Mouse (Mus musculus): ENCODE measurements around the gene Mxd1. TPM values are rescaled to one million over a fixed set of nuclear protein-coding genes. Genes with fewer than 3 reads are reported as not detected.

Mxd1 gene
- 20.0 and 20.5 TPM in 2 replicates for polyA plus RNA-seq (2012; rRNA removed)

- no peak for DNase-seq (ENCODE audit: extremely low spot score in 1 of 2, low spot score in 1 of 2)
Measured at GRCm38 (mm10) chr6:86668580-86669239, at the start of gene Mxd1. TSS of gene Mxd1 (minus strand) at chr6:86669161.

DNA sequence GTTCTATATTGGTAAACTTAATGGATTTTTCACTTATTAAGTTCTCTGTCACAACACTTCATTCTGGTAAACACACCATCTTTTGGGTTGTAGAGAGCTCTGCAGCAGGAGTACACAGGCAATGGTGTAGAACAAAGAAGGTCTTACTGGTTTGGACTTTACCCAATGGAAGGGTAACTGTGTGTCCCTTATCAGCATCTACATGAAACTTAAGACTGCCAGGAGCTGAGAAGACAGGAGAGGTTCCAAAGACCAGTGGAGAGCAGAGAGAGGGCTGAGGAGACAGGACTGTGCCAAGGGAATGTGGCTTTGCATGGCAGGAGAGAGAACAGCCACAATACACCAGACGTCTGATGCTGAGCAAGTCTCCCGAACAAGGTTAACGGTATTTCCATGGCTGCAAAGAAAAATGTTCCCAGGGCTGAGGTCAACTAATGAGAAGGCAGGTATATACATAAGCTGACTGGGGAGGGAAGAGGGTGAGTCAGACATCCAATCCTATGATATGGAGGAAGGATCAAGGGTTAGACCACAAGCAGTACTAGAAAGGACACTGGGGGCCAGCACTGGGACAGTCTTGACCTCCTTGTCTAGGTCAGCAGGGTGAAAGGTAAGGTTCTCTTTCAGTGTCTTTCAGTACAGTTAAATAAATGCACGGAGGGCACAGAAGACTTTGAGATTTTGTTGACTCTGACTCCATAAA, 39.3 kb upstream of the Mxd1 start:
- DNase-seq (ENCODE audit: extremely low spot score in 1 of 2, low spot score in 1 of 2), result no peak

DNA sequence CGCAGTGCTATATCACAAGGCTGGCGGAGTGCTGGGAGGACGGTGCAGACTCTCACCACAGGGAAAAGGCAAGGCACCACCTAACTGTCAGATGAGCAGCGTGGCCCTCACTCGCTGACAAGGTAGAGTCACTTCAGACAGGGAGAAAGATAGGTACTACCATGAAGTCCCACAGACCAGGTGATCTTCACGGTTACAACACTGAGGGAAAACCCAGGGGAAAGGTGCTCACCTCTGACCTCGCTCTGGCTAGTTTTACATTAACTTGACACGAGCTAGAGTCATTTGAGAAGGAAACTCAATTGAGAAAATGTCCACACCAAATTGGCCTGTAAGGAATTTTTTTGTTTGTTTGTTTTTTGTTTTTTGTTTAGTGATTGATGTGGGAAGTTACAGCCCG, 33.6 kb upstream of the Mxd1 start:
- DNase-seq (ENCODE audit: extremely low spot score in 1 of 2, low spot score in 1 of 2), result no peak

DNA sequence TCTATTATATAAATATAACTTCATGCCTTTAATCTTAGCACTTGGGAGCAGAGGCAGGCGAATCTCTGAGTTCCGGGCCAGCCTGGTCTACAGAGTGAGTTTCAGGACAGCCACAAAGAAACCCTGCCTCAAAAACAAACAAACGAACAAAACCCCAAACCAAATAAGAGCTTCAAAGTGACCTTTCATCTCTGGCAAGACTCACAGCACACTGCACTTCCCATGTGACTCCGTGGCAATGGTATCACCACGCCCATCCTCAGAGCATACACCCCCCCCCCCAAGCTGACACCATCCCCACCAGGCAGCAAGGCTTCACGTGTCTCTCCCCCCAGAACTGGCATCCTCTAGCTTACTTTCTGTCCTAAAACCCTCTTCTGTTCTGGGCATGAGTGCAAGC, 28.9 kb upstream of the Mxd1 start:
- no peak for DNase-seq (ENCODE audit: extremely low spot score in 1 of 2, low spot score in 1 of 2)

GRCm38 (mm10) chr6:86696213-86696612, 27.3 kb upstream of the Mxd1 start:
- no peak for DNase-seq (ENCODE audit: extremely low spot score in 1 of 2, low spot score in 1 of 2)

- peak in 1 of 2 experiments; percentile 77 for DNase-seq (ENCODE audit: extremely low spot score in 1 of 2, low spot score in 1 of 2)
Measured at GRCm38 (mm10) chr6:86694465-86694864, 25.5 kb upstream of the Mxd1 start.

GRCm38 (mm10) chr6:86689671-86690070, 20.7 kb upstream of the Mxd1 start:
- no peak for DNase-seq (ENCODE audit: extremely low spot score in 1 of 2, low spot score in 1 of 2)

- no peak for DNase-seq (ENCODE audit: extremely low spot score in 1 of 2, low spot score in 1 of 2)
Measured at GRCm38 (mm10) chr6:86686971-86687370, 18.0 kb upstream of the Mxd1 start.

GRCm38 (mm10) chr6:86684655-86685011, 15.7 kb upstream of the Mxd1 start:
- DNase-seq (ENCODE audit: extremely low spot score in 1 of 2, low spot score in 1 of 2), result no peak

- DNase-seq (ENCODE audit: extremely low spot score in 1 of 2, low spot score in 1 of 2), result peak; percentile 70 to 91
Measured at GRCm38 (mm10) chr6:86683872-86684654, 15.1 kb upstream of the Mxd1 start, which contains the start of gene Snrnp27. TSS of gene Snrnp27 (minus strand) at chr6:86684522.

- no peak for DNase-seq (ENCODE audit: extremely low spot score in 1 of 2, low spot score in 1 of 2)
Measured at GRCm38 (mm10) chr6:86681289-86681688, 12.3 kb upstream of the Mxd1 start.

GRCm38 (mm10) chr6:86678341-86678740, 9.4 kb upstream of the Mxd1 start:
- no peak for DNase-seq (ENCODE audit: extremely low spot score in 1 of 2, low spot score in 1 of 2)

- DNase-seq (ENCODE audit: extremely low spot score in 1 of 2, low spot score in 1 of 2), result peak; percentile 51 to 88
Measured at GRCm38 (mm10) chr6:86670873-86671272, 1.9 kb upstream of the Mxd1 start.

GRCm38 (mm10) chr6:86669240-86669727, 323 bp upstream of the Mxd1 start:
- peak; percentile 100 for DNase-seq (ENCODE audit: extremely low spot score in 1 of 2, low spot score in 1 of 2)

GRCm38 (mm10) chr6:86667061-86667460, 1.9 kb downstream of the Mxd1 start:
- DNase-seq (ENCODE audit: extremely low spot score in 1 of 2, low spot score in 1 of 2), result no peak

DNA sequence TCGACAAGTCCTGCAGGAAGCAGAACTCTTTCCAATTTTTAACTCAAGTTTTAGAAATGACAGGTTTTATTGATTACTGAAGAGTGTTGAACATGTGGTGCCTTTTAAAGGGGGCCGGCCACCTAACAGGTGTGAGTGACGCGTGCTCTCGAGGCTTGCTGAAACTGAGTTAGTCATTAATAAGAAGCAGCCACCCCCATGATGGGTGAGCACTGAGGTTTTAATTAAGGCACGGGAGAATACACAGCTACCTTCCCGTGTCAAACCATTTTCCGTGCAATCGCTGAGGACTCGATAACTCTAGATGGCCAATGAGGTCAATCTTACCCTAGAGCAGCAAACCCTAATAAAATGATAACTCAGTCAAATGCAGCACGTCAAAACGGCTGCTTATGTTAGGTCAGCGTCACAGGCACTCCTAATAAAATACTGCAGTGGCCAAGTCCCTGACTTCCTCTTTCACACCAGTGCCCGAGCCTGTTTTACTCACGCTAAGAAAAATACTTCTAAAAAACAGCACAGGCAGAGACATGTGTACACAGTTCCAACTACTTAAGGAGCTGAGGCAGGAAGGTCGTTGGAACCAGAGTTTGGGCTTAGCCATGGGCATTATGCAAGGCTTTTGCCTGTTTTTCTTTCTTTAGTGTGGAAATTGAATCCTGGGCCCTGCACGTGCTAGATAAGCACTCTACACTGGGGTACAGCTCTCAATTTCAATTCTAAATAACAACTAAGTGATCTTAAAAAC, 3.2 kb downstream of the Mxd1 start:
- DNase-seq (ENCODE audit: extremely low spot score in 1 of 2, low spot score in 1 of 2), result no peak

GRCm38 (mm10) chr6:86665076-86665475, 3.9 kb downstream of the Mxd1 start:
- DNase-seq (ENCODE audit: extremely low spot score in 1 of 2, low spot score in 1 of 2), result no peak

GRCm38 (mm10) chr6:86660161-86660877, 8.6 kb downstream of the Mxd1 start:
- no peak for DNase-seq (ENCODE audit: extremely low spot score in 1 of 2, low spot score in 1 of 2)

DNA sequence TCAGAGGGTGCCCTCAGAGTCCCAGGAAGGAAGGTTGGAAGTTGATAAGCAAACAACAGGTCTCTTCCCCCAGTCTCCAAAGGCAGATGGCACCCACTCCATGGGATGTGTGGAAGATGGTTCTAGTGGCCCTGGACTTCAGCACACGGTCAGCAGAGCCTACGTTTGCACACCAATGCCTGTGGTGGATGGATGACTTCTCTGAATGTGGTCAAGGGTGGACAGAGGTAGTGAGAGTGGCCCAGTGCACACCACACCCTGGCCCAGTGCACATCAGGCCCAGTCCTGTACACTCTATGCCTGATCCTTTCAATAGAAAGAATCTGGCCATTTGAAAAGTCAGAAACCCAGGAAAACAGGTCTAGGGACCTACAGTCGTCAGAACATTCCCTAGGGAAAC, 10.5 kb downstream of the Mxd1 start:
- no peak for DNase-seq (ENCODE audit: extremely low spot score in 1 of 2, low spot score in 1 of 2)
